Mouse (Mus musculus) kidney, adult 9 months (tissue): ENCODE measurements around the gene Abhd14b.

ENCODE experiments used
- DNase-seq: peaks from one replicate; pipeline ENCODE4 v3.0.0; 2022

Gene Abhd14b

DNA sequence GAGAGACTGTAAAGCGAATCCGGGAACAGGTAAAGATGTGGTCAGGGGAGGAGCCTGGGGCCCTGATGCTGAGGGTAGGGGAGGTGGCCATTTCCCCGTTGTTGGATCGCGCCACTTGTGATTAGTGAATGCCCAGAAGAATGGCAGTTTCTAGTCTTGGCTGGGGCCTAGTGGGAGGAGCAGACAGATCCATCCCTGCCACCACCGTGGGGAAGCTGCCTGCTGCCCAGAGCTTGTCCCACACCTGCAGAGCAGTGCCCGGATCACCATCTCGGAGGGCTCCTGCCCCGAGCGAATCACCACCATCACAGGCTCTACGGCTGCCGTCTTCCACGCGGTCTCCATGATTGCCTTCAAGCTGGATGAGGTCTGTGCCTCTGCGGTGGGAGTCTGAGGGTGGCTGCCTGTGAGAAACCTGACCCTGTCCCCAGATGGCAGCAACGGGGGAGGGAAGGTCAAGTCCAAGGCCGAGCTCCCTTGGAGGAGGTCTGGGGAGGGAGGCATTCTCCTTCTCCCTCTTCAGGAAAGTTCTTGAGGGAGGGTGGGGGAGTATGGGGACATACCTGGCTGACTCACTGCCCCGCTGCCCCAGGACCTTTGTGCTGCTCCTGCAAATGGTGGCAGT lies 13.3 kb downstream of the Abhd14b start:
- no peak for DNase-seq

DNA sequence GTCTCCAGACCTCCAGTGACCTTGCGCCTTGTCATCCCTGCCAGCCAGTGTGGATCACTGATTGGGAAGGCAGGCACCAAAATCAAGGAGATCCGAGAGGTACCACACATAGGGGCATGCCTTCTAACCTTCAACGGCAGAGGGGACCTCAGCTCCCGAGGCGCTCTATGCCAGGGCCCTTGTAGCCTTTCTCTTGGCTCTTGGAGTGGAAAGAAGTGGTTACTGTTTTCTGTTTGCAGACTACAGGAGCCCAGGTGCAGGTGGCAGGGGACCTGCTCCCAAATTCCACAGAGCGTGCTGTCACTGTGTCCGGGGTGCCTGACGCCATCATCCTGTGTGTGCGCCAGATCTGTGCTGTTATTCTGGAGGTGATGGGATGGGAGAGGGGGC lies 13.8 kb downstream of the Abhd14b start:
- no peak for DNase-seq

DNA sequence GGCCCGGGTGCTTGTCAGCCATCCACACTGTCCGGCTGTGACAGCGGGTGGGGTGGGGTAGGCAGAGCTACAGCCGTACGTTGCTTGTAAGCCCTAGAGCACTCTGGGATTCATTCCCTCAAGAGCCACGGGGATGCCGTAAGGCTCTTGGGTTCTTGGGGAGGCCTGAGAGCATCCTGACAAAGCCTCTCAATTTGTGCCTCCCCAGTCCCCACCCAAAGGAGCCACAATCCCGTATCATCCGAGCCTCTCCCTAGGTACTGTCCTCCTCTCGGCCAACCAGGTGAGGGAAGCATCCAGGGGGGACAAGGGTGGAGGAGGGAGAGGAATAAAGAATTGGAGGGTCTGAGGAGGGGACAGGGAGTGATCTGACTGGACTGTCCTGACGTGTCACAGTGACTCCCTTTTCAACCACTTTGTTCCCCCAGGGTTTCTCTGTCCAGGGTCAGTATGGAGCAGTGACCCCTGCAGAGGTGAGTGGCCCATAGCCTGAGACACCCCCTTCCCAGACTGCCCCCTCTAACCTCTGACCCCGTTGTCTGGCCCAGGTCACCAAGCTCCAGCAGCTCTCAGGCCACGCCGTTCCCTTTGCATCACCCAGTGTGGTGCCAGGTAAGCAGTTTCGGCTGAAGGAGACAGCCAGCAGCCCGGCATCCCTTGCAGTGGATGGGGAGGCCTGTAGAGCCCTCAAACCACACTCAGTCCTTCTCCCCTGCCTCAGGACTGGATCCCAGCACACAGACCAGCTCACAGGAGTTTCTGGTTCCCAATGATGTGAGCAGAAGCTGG lies 14.6 kb downstream of the Abhd14b start:
- DNase-seq = no peak

DNA sequence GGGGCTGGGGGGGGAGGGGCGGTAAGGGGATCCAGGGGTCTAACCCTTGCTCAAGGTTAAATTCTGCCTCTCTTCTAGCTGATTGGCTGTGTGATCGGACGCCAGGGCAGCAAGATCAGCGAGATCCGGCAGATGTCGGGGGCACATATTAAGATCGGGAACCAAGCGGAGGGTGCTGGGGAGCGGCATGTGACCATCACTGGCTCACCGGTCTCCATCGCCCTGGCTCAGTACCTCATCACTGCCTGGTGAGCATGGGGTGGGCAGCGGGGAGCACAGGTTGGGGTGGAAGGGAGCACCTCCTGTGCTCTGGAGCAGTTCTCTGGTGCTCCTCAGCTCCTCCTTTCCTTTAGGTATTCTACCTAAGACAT lies 15.2 kb downstream of the Abhd14b start:
- no peak for DNase-seq

DNA sequence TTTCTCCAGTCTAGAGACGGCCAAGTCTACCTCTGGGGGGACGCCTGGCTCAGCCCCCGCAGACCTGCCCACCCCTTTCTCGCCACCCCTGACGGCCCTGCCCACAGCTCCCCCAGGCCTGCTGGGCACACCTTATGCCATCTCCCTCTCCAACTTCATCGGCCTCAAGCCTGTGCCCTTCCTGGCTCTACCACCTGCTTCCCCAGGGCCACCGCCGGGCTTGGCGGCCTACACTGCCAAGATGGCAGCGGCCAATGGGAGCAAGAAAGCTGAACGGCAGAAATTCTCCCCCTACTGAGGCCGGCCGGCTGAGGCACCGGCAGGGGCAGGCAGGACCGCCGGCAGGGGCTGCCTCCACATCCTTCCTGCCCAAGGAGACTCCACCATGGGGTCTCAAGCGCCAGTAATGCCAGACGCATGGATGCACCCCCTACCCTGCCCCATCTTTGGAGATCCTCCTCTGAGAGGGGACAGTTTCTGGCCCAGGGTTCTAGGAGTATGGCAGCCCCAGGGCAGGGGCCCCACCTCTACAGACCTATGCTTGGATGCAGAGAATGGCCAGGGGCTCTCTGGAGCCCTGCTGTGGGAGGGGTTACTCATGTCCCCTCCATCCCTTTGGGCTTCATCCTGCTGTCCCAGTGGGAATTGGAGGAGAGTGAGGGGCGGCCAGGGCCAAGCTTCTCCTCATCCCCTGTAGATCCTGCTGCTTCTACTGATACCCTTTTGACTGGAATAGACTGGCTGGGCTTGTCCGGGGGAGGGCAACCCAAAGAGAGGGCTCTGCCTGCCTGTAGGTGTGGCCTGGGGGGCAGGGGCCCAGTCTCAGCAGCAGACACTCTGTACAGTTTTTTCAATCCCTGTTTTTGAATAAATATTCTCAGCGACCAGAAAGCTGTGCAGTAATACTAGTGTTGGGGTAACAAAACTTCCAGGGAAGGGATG lies 16.1 kb downstream of the Abhd14b start:
- DNase-seq = peak; percentile 3

DNA sequence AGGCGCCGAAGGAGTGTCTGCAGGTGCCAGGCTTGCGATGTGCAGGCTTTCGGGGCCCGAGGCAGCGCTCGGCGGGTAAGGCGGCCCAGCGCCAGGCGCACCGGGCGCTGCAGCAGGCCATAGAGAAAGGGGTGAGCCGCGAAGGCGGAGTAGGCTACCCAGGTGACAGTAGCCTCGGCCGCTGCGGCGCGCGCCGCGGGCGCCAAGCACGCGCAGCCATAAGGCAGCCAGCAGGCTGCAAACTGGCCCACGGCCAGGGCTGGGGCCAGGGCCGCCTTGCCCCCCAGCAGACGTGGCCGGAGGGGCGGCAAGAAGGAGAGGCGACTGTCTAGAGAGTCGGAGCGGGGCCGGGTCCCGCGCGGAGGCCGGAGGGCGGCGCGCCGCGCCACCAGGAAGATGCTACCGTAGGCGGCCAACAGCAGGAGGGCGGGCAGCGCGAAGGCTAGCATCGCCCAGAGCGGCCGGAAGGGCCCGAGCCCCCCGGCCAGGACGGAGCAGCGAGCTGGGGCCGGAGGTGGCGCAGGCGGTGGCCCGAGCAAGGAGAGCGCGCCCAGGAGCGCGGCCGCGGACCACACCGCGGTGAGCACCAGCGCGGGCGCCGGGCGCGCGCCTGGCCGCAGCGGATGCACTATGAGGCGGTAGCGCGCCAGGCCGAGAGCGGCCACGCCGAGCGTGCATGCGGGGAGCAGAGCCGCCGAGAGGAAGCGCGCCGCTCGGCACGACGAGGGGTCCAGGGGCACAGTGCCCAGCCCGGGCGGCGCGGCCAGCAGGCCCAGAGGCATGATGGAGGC lies 17.7 kb downstream of the Abhd14b start:
- DNase-seq = peak; percentile 45

DNA sequence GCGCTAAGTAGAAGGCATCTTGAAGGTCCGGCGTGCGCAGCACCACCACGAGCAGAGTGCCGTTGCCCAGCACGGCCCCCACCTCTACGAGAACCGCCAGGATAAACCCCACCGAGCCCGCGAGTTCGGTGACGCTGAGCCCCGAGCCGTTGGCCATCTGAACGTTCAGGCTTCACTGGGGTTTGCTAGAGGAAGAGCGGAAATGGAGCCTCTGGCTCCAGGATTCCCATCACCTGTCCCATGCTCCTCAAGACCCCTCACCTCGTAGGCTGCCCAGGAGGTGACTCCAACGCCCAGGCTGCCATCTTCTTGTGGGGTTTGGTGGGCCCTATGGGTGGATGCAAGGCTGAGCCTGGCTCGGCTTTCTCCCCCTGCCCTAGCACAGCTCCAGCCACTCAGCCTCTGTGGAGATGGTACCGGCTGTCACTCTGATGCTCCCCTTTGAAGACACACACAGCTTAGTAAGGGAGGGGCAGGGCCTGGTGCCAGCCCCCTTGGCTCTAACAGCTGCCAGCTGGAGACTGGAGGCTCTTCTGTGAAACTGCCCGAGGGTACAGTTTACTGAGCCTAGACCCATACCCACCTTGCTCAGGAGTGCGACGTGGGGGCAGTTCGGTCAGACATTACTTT lies 18.4 kb downstream of the Abhd14b start, which contains the start of gene Gpr62:
Gene Gpr62, minus strand, starts transcription at position 368 of the 630 bp plus-strand sequence.
- DNase-seq = no peak

DNA sequence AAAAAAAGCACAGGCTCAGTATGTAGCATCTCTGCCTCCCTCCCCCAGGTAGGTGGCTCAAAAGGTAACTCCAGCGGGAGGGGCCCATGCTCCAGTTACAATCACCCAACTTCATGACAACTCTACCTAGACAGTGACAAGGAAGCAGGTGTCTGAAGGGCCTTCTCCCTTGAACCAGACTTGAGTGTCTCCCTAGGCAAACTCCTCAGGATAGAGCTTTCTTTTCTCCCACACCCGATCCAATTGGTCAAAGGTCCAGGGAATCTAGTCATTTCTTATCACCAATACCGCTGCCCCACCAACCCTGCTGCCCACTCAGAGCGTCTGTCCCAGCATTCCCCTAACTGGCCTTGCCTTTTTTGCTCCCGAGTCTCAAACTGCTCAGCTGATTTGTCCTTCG lies 19.5 kb downstream of the Abhd14b start:
- DNase-seq = peak; percentile 1

DNA sequence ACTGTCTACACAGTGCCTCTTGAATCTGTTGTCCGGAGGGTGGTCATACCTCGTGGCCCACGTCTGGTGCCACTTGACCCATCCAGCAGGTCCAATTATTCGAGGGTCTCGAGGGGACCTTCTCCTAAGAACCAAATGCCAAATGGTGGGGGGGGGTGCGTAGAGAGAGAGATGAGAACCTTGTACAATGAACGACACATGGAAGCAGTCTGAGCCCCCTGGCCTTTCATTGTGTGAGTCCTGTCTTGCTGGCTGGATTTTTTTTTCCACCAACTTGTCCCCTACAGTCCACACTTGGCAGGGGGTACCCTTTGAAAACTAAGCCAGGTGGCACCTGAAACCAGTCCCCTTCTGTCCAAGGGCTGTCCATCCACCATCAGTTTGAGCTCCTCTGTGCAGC lies 20.5 kb downstream of the Abhd14b start:
- DNase-seq = peak; percentile 0

DNA sequence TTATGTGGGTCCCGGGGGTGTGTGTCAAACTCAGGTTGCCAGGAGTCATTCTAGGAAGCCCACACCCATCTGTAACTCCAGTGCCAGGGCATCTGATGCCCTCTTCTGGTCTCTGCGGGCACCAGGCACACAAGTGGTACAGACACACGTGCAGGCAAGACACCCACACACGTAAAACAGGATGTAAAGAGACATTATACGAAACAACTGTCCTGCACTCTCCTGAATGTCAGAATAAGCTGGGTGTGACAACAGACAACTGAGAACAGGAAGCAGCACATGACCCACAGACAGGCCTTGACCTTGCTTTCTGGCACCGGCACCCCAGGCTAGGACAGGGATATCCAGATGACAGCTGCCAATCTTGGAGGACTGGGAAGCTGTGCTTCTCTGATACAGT lies 22.1 kb downstream of the Abhd14b start:
- no peak for DNase-seq

DNA sequence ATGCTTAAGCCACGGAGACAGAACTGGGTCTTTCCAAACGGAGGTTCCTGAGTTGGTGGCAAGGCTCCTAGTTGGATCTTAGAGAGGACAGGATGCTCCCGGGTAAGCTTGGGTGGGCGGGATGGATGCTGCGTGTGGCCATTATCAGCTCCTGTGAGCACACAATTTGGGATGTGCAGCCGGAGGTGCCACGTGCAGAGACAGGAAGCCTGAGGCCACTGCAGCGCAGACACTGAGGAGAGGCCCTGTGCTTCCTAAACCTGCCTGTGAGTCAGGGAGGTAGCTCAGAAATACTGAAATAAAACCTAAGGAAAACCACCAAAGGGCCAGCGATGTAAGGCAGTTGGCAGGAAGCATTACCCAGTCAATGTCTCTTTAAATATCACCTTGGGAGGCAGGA lies 22.5 kb downstream of the Abhd14b start:
- DNase-seq = no peak

DNA sequence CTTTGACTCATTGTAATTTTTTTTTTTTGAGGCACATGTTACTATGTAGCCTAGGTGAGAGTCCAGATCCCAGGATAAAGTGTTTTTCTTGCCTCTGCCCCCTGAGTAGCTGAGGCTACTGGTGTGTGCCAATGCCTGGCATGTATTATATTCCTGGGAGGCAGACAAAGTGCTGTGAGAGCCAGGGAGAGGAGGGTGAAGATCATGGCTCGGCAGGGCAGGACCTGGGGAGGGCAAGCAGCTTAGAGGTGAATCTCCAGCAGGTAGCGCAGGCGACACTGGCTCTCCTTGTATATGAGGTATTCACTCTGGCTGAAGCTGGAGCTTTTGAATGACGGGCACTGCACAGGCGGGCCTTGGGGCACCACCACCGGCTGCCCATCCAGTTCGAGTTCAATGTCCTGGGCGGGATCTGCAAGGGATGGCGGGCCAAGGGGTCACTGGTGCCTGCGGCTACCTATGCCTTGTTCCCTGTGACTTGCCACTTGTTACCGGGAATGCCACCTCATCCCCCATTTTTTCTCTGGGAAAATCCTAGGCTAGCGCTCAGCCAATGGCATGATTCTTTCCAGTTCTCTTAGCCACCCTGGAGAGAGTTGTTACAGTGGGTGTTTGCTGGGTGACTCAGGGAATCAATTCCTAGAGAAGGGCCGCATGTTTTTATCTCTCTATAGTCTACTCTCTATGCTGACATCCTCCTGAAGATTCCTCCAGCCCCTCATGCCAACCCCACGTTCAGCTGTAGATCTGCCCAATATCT lies 23.9 kb downstream of the Abhd14b start:
- peak; percentile 65 for DNase-seq

DNA sequence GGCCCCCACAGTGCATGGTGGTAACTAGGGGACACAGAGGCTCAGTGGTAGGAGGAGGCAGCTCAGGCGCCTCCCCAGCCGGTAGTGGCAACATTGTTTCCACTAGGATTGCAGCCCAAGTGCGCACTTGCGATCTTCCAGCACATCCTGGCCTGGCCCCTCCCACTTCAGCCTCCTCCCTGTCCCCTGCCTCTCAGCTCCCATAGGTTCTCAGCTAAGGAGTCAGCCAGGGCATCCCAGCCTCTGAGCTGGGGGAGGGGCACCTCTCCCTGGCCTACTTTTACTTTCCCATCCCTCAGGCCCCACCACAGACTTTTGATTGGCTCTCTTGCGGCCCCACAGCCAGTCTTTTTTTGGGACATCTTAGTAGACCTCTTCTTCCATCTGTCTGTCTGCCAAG lies 24.6 kb downstream of the Abhd14b start:
- peak; percentile 75 for DNase-seq

DNA sequence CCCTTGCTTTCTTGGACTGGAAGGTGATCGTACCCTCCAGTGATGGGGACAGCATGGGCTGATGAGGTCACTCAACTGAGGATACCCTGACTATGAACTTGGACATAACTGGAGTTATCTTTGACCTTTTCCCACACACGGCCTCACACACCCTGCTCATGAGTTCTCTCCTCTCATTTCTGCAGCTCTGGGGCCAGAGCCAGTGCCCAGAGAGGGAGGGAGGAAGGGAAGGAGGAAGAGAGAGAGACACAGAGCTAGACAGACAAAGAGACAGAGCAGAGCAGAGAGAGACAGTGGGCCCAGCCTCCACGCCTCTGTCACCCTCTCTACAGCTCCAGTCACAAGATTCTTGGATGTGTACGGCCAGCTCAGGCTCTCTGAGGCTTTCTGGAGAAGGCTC lies 25.1 kb downstream of the Abhd14b start:
- peak; percentile 51 for DNase-seq

DNA sequence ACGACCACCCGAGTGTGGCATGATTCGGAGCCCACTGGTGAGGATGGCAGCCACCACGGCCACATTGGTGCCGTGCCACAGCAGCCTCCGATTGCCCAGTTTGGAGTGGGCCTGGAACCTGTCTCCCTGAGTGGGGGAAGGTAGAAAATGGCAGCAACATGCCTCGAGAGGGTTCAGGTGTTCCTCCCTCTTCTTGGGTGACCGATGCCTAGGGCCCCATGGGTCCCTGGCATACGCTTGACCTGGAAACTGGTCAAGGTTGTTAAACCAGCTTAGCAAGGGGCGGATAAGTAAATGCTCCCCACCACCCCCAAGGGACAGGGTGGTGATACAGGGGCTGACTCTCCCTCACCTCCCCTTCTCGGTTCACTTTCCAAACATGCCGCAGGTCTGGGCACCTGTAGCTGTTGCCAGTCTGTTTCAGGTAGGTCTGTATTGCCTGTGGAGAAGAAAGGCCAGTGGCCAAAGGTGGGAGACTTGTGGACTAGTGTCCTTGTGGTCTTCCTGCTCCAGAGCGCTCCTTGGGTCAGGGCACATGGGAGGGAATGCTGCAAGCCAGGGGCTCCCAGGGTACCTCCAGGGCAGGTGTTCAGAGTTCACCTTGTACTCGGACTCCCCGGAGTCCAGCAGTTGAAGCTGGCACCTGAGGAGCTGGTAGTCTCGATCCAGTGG lies 26.0 kb downstream of the Abhd14b start:
- DNase-seq = peak; percentile 86

DNA sequence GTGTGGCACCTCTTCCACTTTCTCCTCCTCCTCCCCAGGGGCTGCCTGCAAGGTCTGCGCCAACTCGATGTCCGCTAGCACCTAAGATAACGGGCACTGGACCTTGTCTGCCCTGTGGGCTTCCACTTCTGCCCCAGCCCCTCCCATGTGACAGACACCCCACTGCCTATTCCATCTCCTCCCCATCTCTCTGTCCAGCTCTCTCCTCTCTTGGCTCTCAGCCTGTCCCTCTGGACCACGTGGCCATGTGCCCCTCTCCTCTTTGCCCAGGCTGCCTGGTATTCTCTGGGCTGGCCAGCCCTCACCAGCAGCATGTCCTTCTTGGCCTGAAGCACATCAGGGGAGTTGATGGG lies 26.5 kb downstream of the Abhd14b start:
- DNase-seq = no peak

DNA sequence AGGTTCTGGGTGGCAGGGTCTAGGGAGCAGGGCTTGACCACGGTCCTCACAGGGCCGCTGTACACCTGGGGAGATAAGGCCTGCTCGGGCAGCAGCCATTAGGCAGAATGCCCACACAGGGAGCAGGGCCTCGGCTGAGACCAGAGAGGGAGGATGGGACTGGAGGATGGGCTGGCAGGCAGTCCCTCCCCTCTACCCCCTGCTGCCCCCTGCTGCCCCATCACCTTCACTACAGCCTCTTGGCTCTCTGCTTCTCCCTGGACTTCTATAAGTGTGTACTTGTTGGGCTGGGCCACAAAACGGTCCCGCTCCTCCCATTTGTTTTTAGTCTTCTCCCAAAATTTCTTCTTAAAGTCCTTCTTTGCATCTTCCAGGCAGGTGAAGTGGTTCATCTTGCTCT lies 27.2 kb downstream of the Abhd14b start:
- peak; percentile 79 for DNase-seq

DNA sequence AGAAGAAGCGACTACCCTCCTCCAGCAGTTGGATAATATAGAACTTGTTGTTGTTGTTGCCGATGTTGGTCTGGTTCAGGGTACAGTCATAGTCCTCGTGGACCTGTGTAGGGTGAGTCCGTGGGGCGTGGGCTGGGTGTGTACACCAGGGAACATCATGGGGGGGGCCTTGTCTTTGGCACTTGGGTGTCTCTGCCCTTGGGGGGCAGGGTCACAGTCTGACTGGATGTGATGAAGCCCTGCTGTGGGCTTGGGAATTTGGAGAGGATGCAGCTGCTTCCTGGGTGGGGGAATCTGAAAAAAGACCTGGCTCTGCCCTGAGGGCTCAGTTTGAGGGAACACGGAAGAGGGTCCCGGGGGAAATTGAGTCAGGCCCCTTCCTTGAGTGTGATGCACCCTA lies 27.8 kb downstream of the Abhd14b start:
- DNase-seq = peak; percentile 48

DNA sequence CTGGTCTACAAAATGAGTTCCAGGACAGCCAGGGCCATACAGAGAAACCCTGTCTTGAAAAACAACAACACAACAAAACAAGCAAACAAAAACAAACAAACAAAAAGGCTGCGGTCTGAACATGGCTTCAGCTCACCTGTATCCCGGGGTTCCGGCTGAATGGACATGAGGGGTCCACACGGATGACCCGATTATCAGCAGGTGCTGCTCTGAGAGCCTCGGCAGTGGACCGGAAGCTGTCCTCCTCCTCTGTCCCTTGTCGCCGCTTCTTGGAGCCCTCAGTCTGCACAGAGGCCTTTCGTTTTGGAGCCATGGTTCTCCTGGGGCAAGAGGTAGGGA lies 28.4 kb downstream of the Abhd14b start, which contains the start of gene Rrp9:
Gene Rrp9, plus strand, starts transcription at position 301 of the 339 bp plus-strand sequence.
- no peak for DNase-seq

DNA sequence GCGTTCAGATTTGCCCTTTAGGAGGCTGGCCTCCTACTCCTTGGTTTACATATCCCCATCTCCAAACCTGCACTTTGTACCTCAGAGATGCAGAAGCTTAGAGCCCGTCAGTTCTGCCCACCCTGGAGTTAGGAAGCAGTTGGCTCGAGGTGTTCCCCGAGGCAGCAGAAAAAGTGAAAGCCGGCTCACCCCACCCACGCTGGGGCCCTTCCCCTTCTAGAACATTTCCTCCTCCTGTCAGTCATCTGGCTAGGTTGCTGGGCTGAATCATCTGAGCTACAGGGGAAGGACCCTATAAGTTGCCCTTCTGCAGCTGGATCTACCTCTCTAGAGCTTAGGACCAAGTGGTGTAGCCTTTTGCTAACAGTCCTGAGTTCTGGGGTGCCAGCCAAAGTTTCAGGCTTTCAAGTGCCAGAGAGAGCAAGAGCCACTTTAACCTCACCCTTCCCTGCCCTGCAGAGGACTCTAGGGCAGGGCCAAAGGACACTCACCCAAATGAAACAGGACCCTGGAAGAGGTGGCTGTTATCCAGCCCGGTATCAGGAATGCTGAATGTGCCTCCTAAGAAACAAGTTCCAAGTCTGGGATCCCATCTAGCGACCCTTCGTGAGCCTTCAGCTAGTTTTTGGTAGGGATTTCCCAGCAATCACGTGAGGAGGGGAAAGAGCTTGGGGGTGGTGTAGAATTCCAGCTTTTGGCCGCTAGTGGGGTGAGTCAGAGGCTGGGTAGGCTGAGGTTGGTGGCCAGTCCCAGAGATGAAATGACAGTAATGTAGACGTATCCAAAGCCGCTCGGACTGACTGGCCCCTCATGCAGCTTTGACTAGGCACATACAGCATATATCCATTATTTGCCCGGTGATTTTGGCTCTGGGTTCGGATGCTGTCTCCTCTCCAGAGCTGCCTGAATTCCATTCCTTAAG lies 29.0 kb downstream of the Abhd14b start:
- DNase-seq = peak; percentile 89
